ENCODE assay signal across 8 mouse cellular contexts in genomic region chr11:120224488-120225255, GRCm38 (mm10). TPM values are rescaled to one million over a fixed set of nuclear protein-coding genes. Genes with fewer than 3 reads are reported as not detected.
DNase-seq lines count a peak whose midpoint lies in the region; ATAC-seq lines count a peak whose summit lies in the region.

No protein-coding gene starts in this region.

- WGBS in neural tube, embryonic 11.5 days, result 23% methylated on average over 11 of the region's 11 CpGs
- 43% methylated on average over 11 of the region's 11 CpGs for WGBS in forebrain, embryonic 14.5 days
- 19% methylated on average over 11 of the region's 11 CpGs for WGBS in midbrain, embryonic 14.5 days

- H3K27me3 ChIP-seq in neural tube, embryonic 11.5 days (ENCODE audit: control insufficient read depth, insufficient read depth, low read length), result no peaks in the 10 kb centered on the region
- no peaks in the 10 kb centered on the region; the same call in 1 of the 2 replicates for H3K27me3 ChIP-seq in forebrain, embryonic 14.5 days (replicated peaks; ENCODE audit: control insufficient read depth, insufficient read depth, low read length)
- no peaks in the 10 kb centered on the region for H3K27me3 ChIP-seq in midbrain, embryonic 14.5 days (ENCODE audit: control insufficient read depth, insufficient read depth, low read length)

- H3K4me2 ChIP-seq in neural tube, embryonic 11.5 days (ENCODE audit: low read depth), result peak overlapping the region; percentile 44
- H3K4me2 ChIP-seq in forebrain, embryonic 14.5 days (ENCODE audit: low read length), result peak overlapping the region; percentile 48
- peak overlapping the region; percentile 50 for H3K4me2 ChIP-seq in midbrain, embryonic 14.5 days (ENCODE audit: low read length)

- DNase-seq in neural tube, embryonic 11.5 days (ENCODE audit: low spot score), result peak; percentile 47
- DNase-seq in neural tube, embryonic 10.5 days (ENCODE audit: extremely low spot score, low spot score), result no peak
- no peak for DNase-seq in forebrain, embryonic 14.5 days (ENCODE audit: low spot score)
- peak; percentile 72 for DNase-seq in kidney, adult 9 months
- peak; percentile 66 for DNase-seq in midbrain, embryonic 14.5 days
- no peak for DNase-seq in c-Kit-positive CD71-positive TER-119-positive erythroid progenitor cells, embryonic 14.5 days (ENCODE audit: low spot score)
- no peak for DNase-seq in left cerebral cortex, adult 18-20 months (ENCODE audit: low spot score in 2 of 2)
- DNase-seq in layer of hippocampus, postnatal 14 days (ENCODE audit: low spot score in 2 of 2), result no peak

- H3K36me3 ChIP-seq in neural tube, embryonic 11.5 days (ENCODE audit: control insufficient read depth, insufficient read depth, low read length), result no peaks in the 10 kb centered on the region
- no peaks in the 10 kb centered on the region for H3K36me3 ChIP-seq in forebrain, embryonic 14.5 days (ENCODE audit: control insufficient read depth, insufficient read depth, low read length)
- no peaks in the 10 kb centered on the region for H3K36me3 ChIP-seq in midbrain, embryonic 14.5 days (ENCODE audit: control insufficient read depth, insufficient read depth, low read length)

- no peaks in the 10 kb centered on the region for H3K9me3 ChIP-seq in neural tube, embryonic 11.5 days (ENCODE audit: control insufficient read depth, low read length)
- no peaks in the 10 kb centered on the region for H3K9me3 ChIP-seq in forebrain, embryonic 14.5 days (replicated peaks; ENCODE audit: control insufficient read depth, low read length)
- no peaks in the 10 kb centered on the region for H3K9me3 ChIP-seq in midbrain, embryonic 14.5 days (ENCODE audit: control insufficient read depth, low read length)

- H3K9ac ChIP-seq in neural tube, embryonic 11.5 days (ENCODE audit: low read length), result peak overlapping the region; percentile 68
- H3K9ac ChIP-seq in forebrain, embryonic 14.5 days (ENCODE audit: low read length), result peak overlapping the region; percentile 47
- peak overlapping the region; percentile 44 for H3K9ac ChIP-seq in midbrain, embryonic 14.5 days (replicated peaks; ENCODE audit: low read length)

- ATAC-seq in neural tube, embryonic 11.5 days (ENCODE audit: insufficient read depth, low FRiP score, low TSS enrichment), result no peak
- no peak for ATAC-seq in forebrain, embryonic 14.5 days
- ATAC-seq in midbrain, embryonic 14.5 days (ENCODE audit: low FRiP score, low TSS enrichment), result no peak

- peak overlapping the region; percentile 93 for H3K27ac ChIP-seq in neural tube, embryonic 11.5 days (ENCODE audit: low read depth, low read length)
- H3K27ac ChIP-seq in forebrain, embryonic 14.5 days (ENCODE audit: low read depth, low read length), result no peak overlapping the region
- peak overlapping the region; percentile 70 for H3K27ac ChIP-seq in midbrain, embryonic 14.5 days (replicated peaks; ENCODE audit: low read depth, low read length)

- H3K4me1 ChIP-seq in neural tube, embryonic 11.5 days (ENCODE audit: control insufficient read depth, insufficient read depth, low read length), result peaks cover 77% of the 10 kb centered on the region
- H3K4me1 ChIP-seq in forebrain, embryonic 14.5 days (ENCODE audit: control insufficient read depth, insufficient read depth, low read length), result peaks cover 61% of the 10 kb centered on the region
- peaks cover 75% of the 10 kb centered on the region for H3K4me1 ChIP-seq in midbrain, embryonic 14.5 days (ENCODE audit: control insufficient read depth, insufficient read depth, low read length)

- H3K4me3 ChIP-seq in neural tube, embryonic 11.5 days (ENCODE audit: low read depth, low read length), result peak overlapping the region; percentile 25
- H3K4me3 ChIP-seq in forebrain, embryonic 14.5 days (ENCODE audit: low read depth, low read length), result peak overlapping the region; percentile 8; the same call in 1 of the 2 replicates
- H3K4me3 ChIP-seq in midbrain, embryonic 14.5 days (replicated peaks; ENCODE audit: low read depth, low read length), result peak overlapping the region; percentile 21; the same call in 1 of the 2 replicates

RNA-seq across cellular contexts. Expression of gene Bahcc1, which starts 8.1 kb away (rescaled TPM):
- 19.7 and 22.7 TPM in 2 replicates for polyA plus RNA-seq in neural tube, embryonic 11.5 days (2014; fragmentation: Nextera tagmentation; extraction: Ambion mirVana)
- polyA plus RNA-seq in forebrain, embryonic 14.5 days (2014; fragmentation: Nextera tagmentation; extraction: Ambion mirVana), result 12.6 and 14.5 TPM in 2 replicates
- 20.0 and 25.9 TPM in 2 replicates for polyA plus RNA-seq in midbrain, embryonic 14.5 days (2014; fragmentation: Nextera tagmentation; extraction: Ambion mirVana)
- 10 to 100 TPM; 18.8 to 19.0 TPM for total RNA-seq in left cerebral cortex, adult 18-20 months (2021)
- 10 to 100 TPM; 20.3 to 20.7 TPM for total RNA-seq in layer of hippocampus, postnatal 14 days (2021)

Comparison
In these comparisons a context has a peak if more than half of its experiments do, and no peak if none do; other contexts are left out.
1. DNase-seq: peak in neural tube, embryonic 11.5 days (single experiment), kidney, adult 9 months (single experiment) and midbrain, embryonic 14.5 days (single experiment); none in neural tube, embryonic 10.5 days (single experiment), forebrain, embryonic 14.5 days (single experiment), c-Kit-positive CD71-positive TER-119-positive erythroid progenitor cells, embryonic 14.5 days (single experiment), left cerebral cortex, adult 18-20 months (0 of 2) and layer of hippocampus, postnatal 14 days (0 of 2).
2. Peak in every context shown above with its lines, with median percentiles within 50 percentile points of each other: H3K4me2 ChIP-seq, H3K4me3 ChIP-seq and H3K9ac ChIP-seq.